ENCODE assay signal across 7 mouse cellular contexts in the genomic region with DNA sequence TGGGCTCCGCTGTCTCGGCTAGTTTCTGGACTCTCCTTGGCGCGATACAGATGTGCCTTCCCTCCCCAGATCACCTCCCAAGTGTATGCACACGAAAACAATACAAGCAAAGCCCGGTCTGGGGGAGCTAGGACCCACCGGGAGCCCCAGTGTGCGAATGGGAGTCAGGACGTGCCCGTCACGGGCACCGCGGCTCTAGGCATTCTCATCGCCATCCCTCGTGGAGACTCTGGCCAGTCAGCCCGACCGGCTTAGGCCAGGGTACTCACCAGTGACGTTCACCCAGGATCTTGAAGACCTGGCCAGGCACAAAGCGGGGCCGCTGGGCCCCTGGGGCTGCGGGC. TPM values are rescaled to one million over a fixed set of nuclear protein-coding genes. Genes with fewer than 3 reads are reported as not detected.
DNase-seq lines count a peak whose midpoint lies in the region; ATAC-seq and TF ChIP-seq lines count a peak whose summit lies in the region.

No protein-coding gene starts in this region.

- WGBS in limb, embryonic 14.5 days = under 1% methylated on average over 21 of the region's 21 CpGs
- WGBS in stomach, embryonic 15.5 days = under 1% methylated on average over 21 of the region's 21 CpGs

- no peaks in the 10 kb centered on the region for H3K36me3 ChIP-seq in limb, embryonic 14.5 days (ENCODE audit: control insufficient read depth, insufficient read depth, low read length)
- H3K36me3 ChIP-seq in stomach, embryonic 15.5 days = no peaks in the 10 kb centered on the region

- H3K4me3 ChIP-seq in limb, embryonic 14.5 days (replicated peaks; ENCODE audit: low read length) = peak overlapping the region; percentile 72
- H3K4me3 ChIP-seq in stomach, embryonic 15.5 days (replicated peaks) = peak overlapping the region; percentile 73

- H3K4me2 ChIP-seq in limb, embryonic 14.5 days (replicated peaks; ENCODE audit: low read depth, low read length, severe bottlenecking) = peak overlapping the region; percentile 98
- peak overlapping the region; percentile 100 for H3K4me2 ChIP-seq in stomach, embryonic 15.5 days

- no peak for TF ChIP-seq POLR2A in limb, embryonic 14.5 days (IDR thresholded peaks at IDR 0.05; ENCODE audit: borderline replicate concordance, extremely low read depth, insufficient read depth, insufficient read length)

- H3K27ac ChIP-seq in limb, embryonic 14.5 days (replicated peaks; ENCODE audit: low read depth, low read length) = peak overlapping the region; percentile 72
- peak overlapping the region; percentile 57 for H3K27ac ChIP-seq in stomach, embryonic 15.5 days

- ATAC-seq in erythroid progenitor cell, adult 5-6 weeks (replicated peaks; ENCODE audit: low FRiP score, poor library complexity, severe bottlenecking) = peak; percentile 1; the same call in 1 of the 2 replicates
- ATAC-seq in limb, embryonic 14.5 days (ENCODE audit: low FRiP score, low read depth) = peak; percentile 21
- no peak for ATAC-seq in stomach, embryonic 15.5 days (ENCODE audit: insufficient read depth, low FRiP score, low read depth)

- peak; percentile 28 for DNase-seq in ovary, postnatal 14 days (ENCODE audit: low spot score)
- DNase-seq in ovary, postnatal 10 days (ENCODE audit: low spot score) = no peak
- DNase-seq in limb, embryonic 14.5 days (ENCODE audit: low spot score) = peak; percentile 34
- DNase-seq in right cerebral cortex, postnatal 14 days = no peak
- DNase-seq in adrenal gland, postnatal 14 days = no peak

- H3K4me1 ChIP-seq in limb, embryonic 14.5 days (ENCODE audit: control insufficient read depth, insufficient read depth, low read length) = peaks cover 20% of the 10 kb centered on the region
- H3K4me1 ChIP-seq in stomach, embryonic 15.5 days = peaks cover 17% of the 10 kb centered on the region

- H3K27me3 ChIP-seq in limb, embryonic 14.5 days (ENCODE audit: control insufficient read depth, insufficient read depth, low read length) = no peaks in the 10 kb centered on the region
- no peaks in the 10 kb centered on the region for H3K27me3 ChIP-seq in stomach, embryonic 15.5 days (replicated peaks)

- no peaks in the 10 kb centered on the region for H3K9me3 ChIP-seq in limb, embryonic 14.5 days (ENCODE audit: control insufficient read depth, low read length)
- no peaks in the 10 kb centered on the region for H3K9me3 ChIP-seq in stomach, embryonic 15.5 days

- peak overlapping the region; percentile 66 for H3K9ac ChIP-seq in limb, embryonic 14.5 days (ENCODE audit: low read depth, low read length, severe bottlenecking)
- peak overlapping the region; percentile 53 for H3K9ac ChIP-seq in stomach, embryonic 15.5 days

RNA-seq across cellular contexts. Expression of gene Tiam1, which starts 0.2 kb away (rescaled TPM):
- total RNA-seq in erythroid progenitor cell, adult 5-6 weeks (2015; ENCODE audit: low replicate concordance) = 7.5 and 10.1 TPM in 2 replicates
- 9.6 and 28.4 TPM in 2 replicates for total RNA-seq in erythroid progenitor cell, adult 5-6 weeks (2017; ENCODE audit: low replicate concordance)
- polyA plus RNA-seq in limb, embryonic 14.5 days (2012; rRNA removed) = 19.1 and 22.4 TPM in 2 replicates
- 54.9 and 57.2 TPM in 2 replicates for polyA plus RNA-seq in limb, embryonic 14.5 days (2014; fragmentation: Nextera tagmentation; extraction: Ambion mirVana)
- polyA plus RNA-seq in stomach, embryonic 15.5 days (2015; fragmentation: Nextera tagmentation; extraction: Ambion mirVana) = 19.1 and 19.5 TPM in 2 replicates
- 64.1 and 72.8 TPM in 2 replicates for total RNA-seq in adrenal gland, postnatal 14 days (2021)

Comparison
In these comparisons a context has a peak if more than half of its experiments do, and no peak if none do; other contexts are left out.
1. DNase-seq: peak in ovary, postnatal 14 days (single experiment) and limb, embryonic 14.5 days (single experiment); none in ovary, postnatal 10 days (single experiment), right cerebral cortex, postnatal 14 days (single experiment) and adrenal gland, postnatal 14 days (single experiment).